Mouse (Mus musculus) liver, embryonic 14.5 days (tissue): ENCODE results near the gene Galnt2. TPM values are rescaled to one million over a fixed set of nuclear protein-coding genes. Genes with fewer than 3 reads are reported as not detected.

Source experiments
- ATAC-seq: fragments of 200-750 bp; cut with Nextera tagmentation; 2 replicates; pipeline ENCODE4 v1.8.0; 2017; ENCODE audit warnings: moderate number of reproducible peaks, mild to moderate bottlenecking, moderate library complexity; ENCODE audit not compliant: insufficient read depth
- DNase-seq, 3 experiments: peaks; one replicate each; pipeline ENCODE4 v3.0.0-alpha.2; 2012 to 2013; ENCODE audit warnings: low read depth in 3 of 3, low spot score in 3 of 3
- H3K27ac ChIP-seq: fragments of 300-500 bp; sonication (generic); 2 replicates; pipeline ENCODE4 v1.5.1; 2014; ENCODE audit warnings: moderate library complexity, mild to moderate bottlenecking, control low read depth, inconsistent platforms
- H3K27me3 ChIP-seq: fragments of 300-500 bp; sonication (generic); 2 replicates; pipeline ENCODE4 v1.6.1; 2014; ENCODE audit warnings: mild to moderate bottlenecking, low read length, moderate library complexity; ENCODE audit not compliant: control insufficient read depth, insufficient read depth
- H3K36me3 ChIP-seq: fragments of 300-500 bp; sonication (generic); replicated peaks from 2 replicates; pipeline ENCODE4 v1.6.1; 2014; ENCODE audit warnings: low read depth; ENCODE audit not compliant: control insufficient read depth, insufficient read depth
- H3K4me1 ChIP-seq, 2 experiments: fragments of 200-500 bp in 1 of 2; fragments of 300-500 bp in 1 of 2; sonication (generic) in 1 of 2; replicated peaks; 2 replicates each; pipeline ENCODE4 v1.6.1; 2012 to 2014; ENCODE audit warnings: antibody characterized with exemption in 1 of 2, inconsistent platforms in 1 of 2, low read length in 1 of 2; ENCODE audit not compliant: control insufficient read depth in 2 of 2, insufficient read depth in 2 of 2
- H3K4me2 ChIP-seq: fragments of 300-500 bp; sonication (generic); 2 replicates; pipeline ENCODE4 v1.6.1; 2014; ENCODE audit warnings: low read depth, mild to moderate bottlenecking, control low read depth, moderate library complexity
- H3K4me3 ChIP-seq, 2 experiments: fragments of 200-500 bp in 1 of 2; fragments of 300-500 bp in 1 of 2; sonication (generic) in 1 of 2; 2 replicates each; pipeline ENCODE4 v1.5.1; 2012 to 2014; ENCODE audit warnings: low read depth in 2 of 2, low read length in 2 of 2, mild to moderate bottlenecking in 2 of 2, control low read depth in 1 of 2, inconsistent platforms in 1 of 2, moderate library complexity in 1 of 2; ENCODE audit not compliant: insufficient read depth in 1 of 2
- H3K9ac ChIP-seq: fragments of 300-500 bp; sonication (generic); replicated peaks from 2 replicates; pipeline ENCODE4 v1.6.1; 2014; ENCODE audit warnings: mild to moderate bottlenecking, control low read depth, moderate library complexity
- H3K9me3 ChIP-seq: fragments of 300-500 bp; sonication (generic); 2 replicates; pipeline ENCODE4 v1.6.1; 2016; ENCODE audit warnings: low read length, mixed read lengths; ENCODE audit not compliant: control insufficient read depth
- CTCF ChIP-seq: IDR thresholded peaks from 2 replicates; pipeline ENCODE4 v1.5.1; 2016; ENCODE audit warnings: antibody characterized with exemption, low read depth, control low read depth
- EP300 ChIP-seq: IDR thresholded peaks from 2 replicates; pipeline ENCODE4 v1.6.1; 2016; ENCODE audit warnings: antibody characterized with exemption, low read depth
- WGBS: fragments of 180-500 bp; shearing (Covaris S2); extraction: QIAGEN DNeasy Blood & Tissue Kit; methylation state at CpG from one replicate; pipeline ENCODE4 v1.1.7; 2014; ENCODE audit not compliant: insufficient replicate concordance; 5-methylcytosine and 5-hydroxymethylcytosine counted together
- polyA plus RNA-seq, 2 experiments: library from polyadenylated mRNA; depleted of rRNA in 1 of 2; stranded (reverse) in 1 of 2; unstranded in 1 of 2; fragments of >200 nt; fragmentation: Nextera tagmentation in 1 of 2; extraction: Ambion mirVana in 1 of 2; gene quantifications; 2 replicates each; pipeline versions ENCODE4 v1.2.1 to v1.2.3; 2012 to 2014

Galnt2 gene
- polyA plus RNA-seq, 2 experiments, result 6.6 to 19.2 TPM

- no peak overlapping the region for H3K27ac ChIP-seq
- H3K27me3 ChIP-seq, result no peaks in the 10 kb centered on the region
- TF ChIP-seq CTCF (no peak), EP300 (no peak)
- H3K4me3 ChIP-seq, result no peak overlapping the region
- 19% methylated on average over 10 of the region's 10 CpGs for WGBS
- 0 out of 2 replicates have a peak, but pooled peaks have one; percentile 47 for ATAC-seq
- H3K4me1 ChIP-seq, result peaks cover 0 to 19% of the 10 kb centered on the region in 2 experiments; a peak in 3 of 4 replicates
- H3K9me3 ChIP-seq, result no peaks in the 10 kb centered on the region
- H3K4me2 ChIP-seq, result no peak overlapping the region
- DNase-seq, result no peak
- no peaks in the 10 kb centered on the region for H3K36me3 ChIP-seq
- no peak overlapping the region for H3K9ac ChIP-seq
Measured at GRCm38 (mm10) chr8:124294900-124295299, 63.7 kb downstream of the Galnt2 start.

GRCm38 (mm10) chr8:124295357-124295756 is 64.2 kb downstream of the Galnt2 start:
- H3K4me3 ChIP-seq, result no peak overlapping the region
- H3K9ac ChIP-seq, result no peak overlapping the region
- 37% methylated on average over 6 of the region's 6 CpGs for WGBS
- H3K27ac ChIP-seq, result no peak overlapping the region
- no peak for DNase-seq
- H3K4me1 ChIP-seq, result peaks cover 0 to 19% of the 10 kb centered on the region in 2 experiments; a peak in 3 of 4 replicates
- no peak for ATAC-seq
- no peak overlapping the region for H3K4me2 ChIP-seq
- H3K9me3 ChIP-seq, result no peaks in the 10 kb centered on the region
- H3K27me3 ChIP-seq, result no peaks in the 10 kb centered on the region
- no peak for TF ChIP-seq EP300
- no peak for TF ChIP-seq CTCF
- no peaks in the 10 kb centered on the region for H3K36me3 ChIP-seq

GRCm38 (mm10) chr8:124301512-124301911 is 70.3 kb downstream of the Galnt2 start:
- no peak for DNase-seq
- no peak overlapping the region for H3K9ac ChIP-seq
- ATAC-seq, result no peak
- H3K4me3 ChIP-seq, result no peak overlapping the region
- peaks cover 0 to 8% of the 10 kb centered on the region in 2 experiments; a peak in 2 of 4 replicates for H3K4me1 ChIP-seq
- no peak for TF ChIP-seq CTCF
- no peak for TF ChIP-seq EP300
- H3K27ac ChIP-seq, result no peak overlapping the region
- H3K36me3 ChIP-seq, result no peaks in the 10 kb centered on the region
- 46% methylated on average over 4 of the region's 4 CpGs for WGBS
- no peaks in the 10 kb centered on the region for H3K27me3 ChIP-seq
- H3K9me3 ChIP-seq, result no peaks in the 10 kb centered on the region
- no peak overlapping the region for H3K4me2 ChIP-seq

GRCm38 (mm10) chr8:124301935-124302555 is 70.9 kb downstream of the Galnt2 start:
- DNase-seq (no peak), ATAC-seq (no peak)
- H3K4me1 ChIP-seq, result peaks cover 0 to 8% of the 10 kb centered on the region in 2 experiments; a peak in 2 of 4 replicates
- no peaks in the 10 kb centered on the region for H3K27me3 ChIP-seq
- no peak overlapping the region for H3K9ac ChIP-seq
- H3K4me2 ChIP-seq, result no peak overlapping the region
- 52% methylated on average over 7 of the region's 7 CpGs for WGBS
- TF ChIP-seq EP300 (no peak), CTCF (no peak)
- H3K27ac ChIP-seq, result no peak overlapping the region
- H3K36me3 ChIP-seq, result no peaks in the 10 kb centered on the region
- no peak overlapping the region for H3K4me3 ChIP-seq
- no peaks in the 10 kb centered on the region for H3K9me3 ChIP-seq

GRCm38 (mm10) chr8:124303211-124303902 is 72.2 kb downstream of the Galnt2 start:
- Histone ChIP-seq H3K27ac (no peak overlapping the region), H3K9me3 (no peaks in the 10 kb centered on the region), H3K4me1 (peaks cover 0 to 4% of the 10 kb centered on the region in 2 experiments; a peak in 2 of 4 replicates), H3K27me3 (no peaks in the 10 kb centered on the region), H3K4me3 (no peak overlapping the region), H3K36me3 (no peaks in the 10 kb centered on the region), H3K4me2 (no peak overlapping the region), H3K9ac (no peak overlapping the region)
- ATAC-seq, result no peak
- TF ChIP-seq CTCF (no peak), EP300 (no peak)
- no peak for DNase-seq
- WGBS, result 77% methylated on average over 15 of the region's 15 CpGs
